Mouse (Mus musculus) liver, adult 2 months (tissue): ENCODE data around the gene Zfp36l1.

Experiments
- CTCF ChIP-seq: fragments of 200-500 bp; IDR thresholded peaks from 2 replicates; pipeline ENCODE4 v1.5.1; 2011; ENCODE audit warnings: low read depth, low read length, control low read depth
- POLR2A ChIP-seq: fragments of 200-500 bp; IDR thresholded peaks from 2 replicates; pipeline ENCODE4 v1.6.1; 2011; ENCODE audit warnings: low read length, control low read depth; ENCODE audit not compliant: insufficient read depth; ENCODE audit errors: extremely low read depth

DNA sequence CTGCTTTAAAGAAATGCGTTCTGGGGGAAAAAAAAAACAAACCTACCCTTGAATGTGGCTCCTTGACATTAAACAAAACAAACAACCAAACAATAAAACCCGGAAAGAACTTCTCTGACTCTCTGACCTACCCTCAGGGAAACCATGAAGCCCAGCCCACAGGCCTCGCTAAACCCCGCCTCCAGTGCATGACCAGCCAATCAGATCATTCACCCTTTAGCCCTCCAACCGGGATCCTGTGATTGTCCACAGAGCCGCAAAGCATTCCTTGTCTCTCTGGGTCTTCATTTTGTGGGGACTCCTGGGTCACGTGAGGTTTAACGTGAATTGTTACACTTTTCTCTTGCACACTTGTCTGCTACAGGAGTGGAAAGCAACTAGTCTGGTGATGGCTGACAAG is 37.8 kb upstream of the Zfp36l1 start:
- TF ChIP-seq CTCF (no peak), POLR2A (no peak)
